Mouse (Mus musculus) 3T3-L1 (cell line): Measurements from ENCODE around the gene Rbck1.
"Not testable (repeated sequence)": the region's sequence is repeated elsewhere in the genome, so short reads cannot be mapped to it uniquely, and the experiment has no call there.

Experiments used
- DNase-seq: peaks from one replicate; pipeline ENCODE4 v3.0.0-alpha.2; 2015; ENCODE audit warnings: low read depth, low spot score

Gene Rbck1

GRCm38 (mm10) chr2:152302862-152303261 lies 29.6 kb downstream of the Rbck1 start:
- DNase-seq = no peak

- no peak for DNase-seq
Observed at GRCm38 (mm10) chr2:152294541-152294940, 37.9 kb downstream of the Rbck1 start.

GRCm38 (mm10) chr2:152293727-152294475 lies 38.6 kb downstream of the Rbck1 start, which contains the start of gene Tbc1d20:
TSS of gene Tbc1d20 (plus strand) at chr2:152293828.
- peak; percentile 89 for DNase-seq

- DNase-seq = no peak
Observed at GRCm38 (mm10) chr2:152293179-152293726, 39.2 kb downstream of the Rbck1 start.

- no peak for DNase-seq
Observed at GRCm38 (mm10) chr2:152292475-152292874, 40.0 kb downstream of the Rbck1 start.

GRCm38 (mm10) chr2:152289623-152290022 lies 42.8 kb downstream of the Rbck1 start:
- DNase-seq = not testable (repeated sequence)

GRCm38 (mm10) chr2:152288046-152288445 lies 44.4 kb downstream of the Rbck1 start:
- no peak for DNase-seq

- DNase-seq = no peak
Observed at GRCm38 (mm10) chr2:152287560-152287959, 44.9 kb downstream of the Rbck1 start.

GRCm38 (mm10) chr2:152281407-152281806 lies 51.0 kb downstream of the Rbck1 start:
- DNase-seq = no peak

- peak; percentile 49 for DNase-seq
Observed at GRCm38 (mm10) chr2:152273639-152274038, 58.8 kb downstream of the Rbck1 start.
